Mouse (Mus musculus) MEL (cell line): ENCODE data around the gene Egf.

Experiments
- CTCF ChIP-seq, 3 experiments: IDR thresholded peaks in 2 of 3; conservative IDR thresholded peaks in 1 of 3; 2 replicates each; pipeline ENCODE4 v1.5.1; 2011 to 2012; ENCODE audit warnings: low read length in 3 of 3, low read depth in 2 of 3, mild to moderate bottlenecking in 2 of 3, improper control_type of control experiment in 1 of 3, inconsistent platforms in 1 of 3, mixed read lengths in 1 of 3, moderate library complexity in 1 of 3; ENCODE audit not compliant: control insufficient read depth in 1 of 3, insufficient read depth in 1 of 3, poor library complexity in 1 of 3, severe bottlenecking in 1 of 3
- EP300 ChIP-seq, 2 experiments: IDR thresholded peaks; 2 replicates each; pipeline ENCODE4 v1.6.1; 2011; ENCODE audit warnings: improper control_type of control experiment in 2 of 2, low read length in 2 of 2, low read depth in 1 of 2, mild to moderate bottlenecking in 1 of 2
- HCFC1 ChIP-seq: IDR thresholded peaks from 2 replicates; pipeline ENCODE4 v1.6.1; 2012; ENCODE audit warnings: low read depth, mild to moderate bottlenecking, inconsistent platforms, low read length, improper control_type of control experiment, moderate library complexity
- MAX ChIP-seq: IDR thresholded peaks from 2 replicates; pipeline ENCODE4 v1.6.1; 2011; ENCODE audit warnings: low read length, improper control_type of control experiment
- MAZ ChIP-seq: IDR thresholded peaks from 2 replicates; pipeline ENCODE4 v1.6.1; 2012; ENCODE audit warnings: low read depth, mild to moderate bottlenecking, inconsistent platforms, low read length, improper control_type of control experiment
- MXI1 ChIP-seq: IDR thresholded peaks from 2 replicates; pipeline ENCODE4 v1.6.1; 2011; ENCODE audit warnings: mild to moderate bottlenecking, low read depth, low read length, improper control_type of control experiment
- MYC ChIP-seq: IDR thresholded peaks from 2 replicates; pipeline ENCODE4 v1.6.1; 2011; ENCODE audit warnings: low read depth, mild to moderate bottlenecking, low read length, improper control_type of control experiment, moderate library complexity
- POLR2A ChIP-seq, 2 experiments: IDR thresholded peaks; 2 replicates each; pipeline ENCODE4 v1.6.1; 2011 to 2012; ENCODE audit warnings: low read length in 2 of 2, mild to moderate bottlenecking in 2 of 2, control low read depth in 1 of 2, improper control_type of control experiment in 1 of 2, low read depth in 1 of 2, moderate library complexity in 1 of 2; ENCODE audit not compliant: control insufficient read depth in 1 of 2, insufficient read depth in 1 of 2, poor library complexity in 1 of 2
- POLR2AphosphoS2 ChIP-seq: IDR thresholded peaks from 2 replicates; pipeline ENCODE4 v1.6.1; 2011; ENCODE audit warnings: low read length, improper control_type of control experiment
- RCOR1 ChIP-seq: IDR thresholded peaks from 2 replicates; pipeline ENCODE4 v1.6.1; 2012; ENCODE audit warnings: low read depth, mild to moderate bottlenecking, inconsistent platforms, low read length, improper control_type of control experiment
- TBP ChIP-seq: IDR thresholded peaks from 2 replicates; pipeline ENCODE4 v1.8.0; 2011; ENCODE audit warnings: low read depth, low read length, improper control_type of control experiment
- ZC3H11A ChIP-seq: IDR thresholded peaks from 2 replicates; pipeline ENCODE4 v1.6.1; 2012; ENCODE audit warnings: low read depth, mild to moderate bottlenecking, inconsistent platforms, low read length, improper control_type of control experiment
- ZMIZ1 ChIP-seq: IDR thresholded peaks from 2 replicates; pipeline ENCODE4 v1.6.1; 2012; ENCODE audit warnings: low read depth, mild to moderate bottlenecking, inconsistent platforms, low read length, improper control_type of control experiment, moderate library complexity
- ZNF384 ChIP-seq: IDR thresholded peaks from 2 replicates; pipeline ENCODE4 v1.6.1; 2012; ENCODE audit warnings: low read depth, mild to moderate bottlenecking, inconsistent platforms, low read length, improper control_type of control experiment

DNA sequence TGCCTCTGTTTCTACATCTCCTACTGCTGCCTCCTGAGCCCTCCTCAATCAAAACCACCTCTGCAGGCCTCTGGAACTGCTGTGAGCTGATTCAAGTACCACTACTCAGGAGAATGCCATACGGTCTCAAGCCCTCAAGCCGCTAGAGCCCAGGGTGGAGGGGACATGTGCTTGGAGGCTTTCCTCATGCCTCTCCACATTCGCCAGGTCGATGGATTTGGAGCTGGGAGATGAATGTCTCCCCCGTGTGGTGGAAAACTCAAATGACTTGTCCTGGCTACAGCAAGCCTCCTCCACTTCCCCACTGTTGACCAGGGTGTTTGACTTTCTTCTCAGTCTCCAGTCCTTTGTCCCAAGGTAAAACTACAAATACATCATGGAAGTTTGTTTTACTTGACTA is 47.0 kb downstream of the Egf start:
- TF ChIP-seq MAX: no peak
- peak; percentile 34 for TF ChIP-seq ZC3H11A
- no peak for TF ChIP-seq TBP
- no peak for TF ChIP-seq POLR2AphosphoS2
- TF ChIP-seq MXI1: no peak
- TF ChIP-seq ZMIZ1: no peak
- no peak for TF ChIP-seq MYC
- TF ChIP-seq POLR2A (IDR thresholded peaks at IDR 0.05; ENCODE audit: control insufficient read depth in 1 of 2, insufficient read depth in 1 of 2, low read depth in 1 of 2, low read length in 2 of 2, poor library complexity in 1 of 2): no peak
- TF ChIP-seq EP300 (IDR thresholded peaks at IDR 0.05; ENCODE audit: low read depth in 1 of 2, low read length in 2 of 2): no peak
- TF ChIP-seq RCOR1: no peak
- TF ChIP-seq CTCF (IDR thresholded peaks at IDR 0.05 in 2 of 3, conservative IDR thresholded peaks at IDR 0.05 in 1 of 3; ENCODE audit: control insufficient read depth in 1 of 3, insufficient read depth in 1 of 3, low read depth in 2 of 3, low read length in 3 of 3, poor library complexity in 1 of 3, severe bottlenecking in 1 of 3): peak; percentile 62 to 73 (median 71)
- no peak for TF ChIP-seq MAZ
- no peak for TF ChIP-seq HCFC1
- no peak for TF ChIP-seq ZNF384
